Mouse (Mus musculus): ENCODE results near the gene 4930578C19Rik. TPM values are rescaled to one million over a fixed set of nuclear protein-coding genes. Genes with fewer than 3 reads are reported as not detected.

4930578C19Rik gene
- not detected for polyA plus RNA-seq (2017; shearing (Covaris generic))

GRCm38 (mm10) chrX:18461198-18461601 is at the start of gene 4930578C19Rik:
4930578C19Rik (minus strand) TSS chrX:18461397.

Measured in inflammation-experienced regulatory T-cells, adult 16 weeks (primary cell).